Mouse (Mus musculus) brain, embryonic 14.5 days (tissue): ENCODE measurements around the gene Trp63.

Experiments used
- CTCF ChIP-seq: fragments of 200-500 bp; IDR thresholded peaks from 2 replicates; pipeline ENCODE4 v1.5.1; 2012; ENCODE audit warnings: inconsistent platforms, mild to moderate bottlenecking, moderate library complexity, borderline replicate concordance; ENCODE audit not compliant: insufficient read depth, insufficient read length; ENCODE audit errors: extremely low read depth
- POLR2A ChIP-seq: fragments of 200-500 bp; IDR thresholded peaks from 2 replicates; pipeline ENCODE4 v1.6.1; 2012; ENCODE audit warnings: mild to moderate bottlenecking, inconsistent platforms, borderline replicate concordance; ENCODE audit not compliant: poor library complexity, insufficient read depth, insufficient read length, severe bottlenecking; ENCODE audit errors: extremely low read depth

GRCm38 (mm10) chr16:25826016-25826415 is 142.5 kb downstream of the Trp63 start:
- TF ChIP-seq CTCF (no peak), POLR2A (no peak)
